9 mouse cellular contexts compared by ENCODE assay signal in the genomic region with DNA sequence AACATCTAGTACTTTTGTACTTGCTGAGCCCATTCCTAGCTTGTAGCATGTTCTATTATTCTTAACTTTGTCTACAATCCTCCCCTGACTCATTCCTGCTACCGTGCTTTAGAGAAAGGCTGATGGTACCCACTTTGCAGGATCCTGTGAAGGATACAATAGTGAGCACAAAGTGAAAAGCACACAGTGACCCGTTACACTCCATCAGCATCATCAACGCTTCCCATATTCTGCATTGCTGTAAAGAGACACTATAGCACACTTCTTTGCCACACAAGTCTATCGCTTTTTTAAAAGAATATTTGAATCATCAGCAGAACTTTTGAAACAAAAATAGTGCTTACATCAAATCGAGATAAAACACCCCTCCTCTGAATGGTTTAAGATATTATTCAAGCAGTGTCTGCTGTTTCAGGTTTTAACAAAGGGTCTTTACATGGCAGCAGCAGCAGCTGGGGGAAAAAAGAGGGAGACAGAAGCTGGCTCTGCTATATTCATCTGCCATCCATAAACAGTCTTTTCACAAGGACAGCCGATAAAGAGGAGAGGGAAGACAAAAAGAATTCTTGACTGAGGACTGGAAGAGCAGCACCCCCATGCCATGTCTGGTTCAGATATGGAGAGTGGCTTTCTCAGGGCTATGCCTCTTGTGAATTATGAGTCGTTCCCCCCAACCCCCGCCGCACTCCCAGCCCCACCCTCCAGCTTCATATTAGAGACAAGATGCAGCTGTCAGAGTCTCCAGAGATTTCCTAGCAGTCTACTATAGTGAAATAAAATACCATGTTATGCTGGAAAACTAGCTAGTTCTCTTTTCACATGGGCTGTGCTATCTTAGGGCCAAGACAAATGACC. TPM values are rescaled to one million over a fixed set of nuclear protein-coding genes. Genes with fewer than 3 reads are reported as not detected.
DNase-seq lines count a peak whose midpoint lies in the region; ATAC-seq and TF ChIP-seq lines count a peak whose summit lies in the region.
"Had no signal": no experiment of that assay in that cellular context is flagged by ENCODE, and none has a peak within 500 bp of the region (broad histone marks: within the 10 kb centered on the region; RNA-seq: fewer than 3 reads in every experiment).

No protein-coding gene starts in this region.

- H3K36me3 ChIP-seq in forebrain, embryonic 12.5 days (replicated peaks) = no peaks in the 10 kb centered on the region
- no peaks in the 10 kb centered on the region for H3K36me3 ChIP-seq in hindbrain, embryonic 15.5 days
- H3K36me3 ChIP-seq in midbrain, postnatal 0 days (ENCODE audit: insufficient read depth, low read length) = no peaks in the 10 kb centered on the region

- 52% methylated on average over 9 of the region's 9 CpGs for WGBS in forebrain, embryonic 12.5 days
- WGBS in hindbrain, embryonic 15.5 days = 41% methylated on average over 9 of the region's 9 CpGs
- 48% methylated on average over 9 of the region's 9 CpGs for WGBS in midbrain, postnatal 0 days

- H3K4me1 ChIP-seq in forebrain, embryonic 12.5 days = peaks cover 13% of the 10 kb centered on the region
- peaks cover 6% of the 10 kb centered on the region for H3K4me1 ChIP-seq in hindbrain, embryonic 15.5 days (replicated peaks)
- H3K4me1 ChIP-seq in midbrain, postnatal 0 days (ENCODE audit: insufficient read depth, low read length) = peaks cover 2% of the 10 kb centered on the region; the same call in 1 of the 2 replicates

- peak; percentile 72 for ATAC-seq in forebrain, embryonic 12.5 days (ENCODE audit: low FRiP score)
- 0 out of 2 replicates have a peak, but pooled peaks have one; percentile 54 for ATAC-seq in hindbrain, embryonic 15.5 days (ENCODE audit: low FRiP score, low read depth)
- ATAC-seq in midbrain, postnatal 0 days (ENCODE audit: low FRiP score) = peak; percentile 56; the same call in 1 of the 2 replicates

- H3K27me3 ChIP-seq in forebrain, embryonic 12.5 days = no peaks in the 10 kb centered on the region
- H3K27me3 ChIP-seq in hindbrain, embryonic 15.5 days = no peaks in the 10 kb centered on the region
- H3K27me3 ChIP-seq in midbrain, postnatal 0 days (ENCODE audit: insufficient read depth, low read length) = no peaks in the 10 kb centered on the region
- H3K27me3 ChIP-seq: CH12.LX had no signal

- no peaks in the 10 kb centered on the region for H3K9me3 ChIP-seq in forebrain, embryonic 12.5 days
- no peaks in the 10 kb centered on the region for H3K9me3 ChIP-seq in hindbrain, embryonic 15.5 days
- no peaks in the 10 kb centered on the region for H3K9me3 ChIP-seq in midbrain, postnatal 0 days (ENCODE audit: low read length)

- DNase-seq in kidney, adult 9 months = peak; percentile 31
- DNase-seq in kidney, adult 18-20 months = no peak
- DNase-seq in midbrain, postnatal 0 days (ENCODE audit: low spot score) = peak; percentile 24
- DNase-seq in cerebellum, adult 11-12 months = no peak
- DNase-seq in urinary bladder, postnatal 25 days (ENCODE audit: low spot score) = no peak
- no peak for DNase-seq in cerebellum, adult 8-10 months

- H3K4me3 ChIP-seq in forebrain, embryonic 12.5 days (replicated peaks) = no peak overlapping the region
- H3K4me3 ChIP-seq in hindbrain, embryonic 15.5 days = no peak overlapping the region
- no peak overlapping the region for H3K4me3 ChIP-seq in midbrain, postnatal 0 days (ENCODE audit: low read depth, low read length)

- H3K4me2 ChIP-seq in forebrain, embryonic 12.5 days = no peak overlapping the region
- no peak overlapping the region for H3K4me2 ChIP-seq in hindbrain, embryonic 15.5 days
- no peak overlapping the region for H3K4me2 ChIP-seq in midbrain, postnatal 0 days (ENCODE audit: low read depth, low read length, poor library complexity, severe bottlenecking)

- TF ChIP-seq CTCF in midbrain, postnatal 0 days (IDR thresholded peaks at IDR 0.05) = no peak

- H3K27ac ChIP-seq in forebrain, embryonic 12.5 days = peak overlapping the region; percentile 63
- 0 out of 2 replicates have a peak overlapping the region, but pooled peaks have one; percentile 31 for H3K27ac ChIP-seq in hindbrain, embryonic 15.5 days (replicated peaks)
- H3K27ac ChIP-seq in midbrain, postnatal 0 days (ENCODE audit: low read depth, low read length) = peak overlapping the region; percentile 57; the same call in 1 of the 2 replicates

- no peak overlapping the region for H3K9ac ChIP-seq in forebrain, embryonic 12.5 days
- no peak overlapping the region for H3K9ac ChIP-seq in hindbrain, embryonic 15.5 days
- H3K9ac ChIP-seq in midbrain, postnatal 0 days (replicated peaks; ENCODE audit: low read length, poor library complexity, severe bottlenecking) = no peak overlapping the region

RNA-seq across cellular contexts. Expression of gene Sept7, which starts 39.7 kb away (rescaled TPM):
- 275 and 291 TPM in 2 replicates for polyA plus RNA-seq in forebrain, embryonic 12.5 days (2016; fragmentation: Nextera tagmentation; extraction: Ambion mirVana)
- polyA plus RNA-seq in hindbrain, embryonic 15.5 days (2015; fragmentation: Nextera tagmentation; extraction: Ambion mirVana) = 240 and 244 TPM in 2 replicates
- 137 and 168 TPM in 2 replicates for total RNA-seq in midbrain, postnatal 0 days (2014; rRNA removed)
- polyA plus RNA-seq in midbrain, postnatal 0 days (2015; fragmentation: Nextera tagmentation; extraction: Ambion mirVana) = 249 TPM in 2 replicates

Comparison
In these comparisons a context has a peak if more than half of its experiments do, and no peak if none do; other contexts are left out.
1. DNase-seq: peak in kidney, adult 9 months (single experiment) and midbrain, postnatal 0 days (single experiment); none in kidney, adult 18-20 months (single experiment), cerebellum, adult 11-12 months (single experiment), urinary bladder, postnatal 25 days (single experiment) and cerebellum, adult 8-10 months (single experiment).
2. Peak in every context shown above with its lines, with median percentiles within 50 percentile points of each other: ATAC-seq and H3K27ac ChIP-seq.